Mouse (Mus musculus) stomach, postnatal 0 days (tissue): Measurements from ENCODE around the gene Nanos2. TPM values are rescaled to one million over a fixed set of nuclear protein-coding genes. Genes with fewer than 3 reads are reported as not detected.

Experiments used
- ATAC-seq: fragments of 200-750 bp; cut with Nextera tagmentation; 2 replicates; pipeline ENCODE4 v1.8.0; 2017; ENCODE audit not compliant: low FRiP score, low TSS enrichment
- DNase-seq: peaks from one replicate; pipeline ENCODE4 v3.0.0-alpha.2; 2016; ENCODE audit warnings: low spot score
- H3K27ac ChIP-seq: fragments of 300-500 bp; sonication (generic); replicated peaks from 2 replicates; pipeline ENCODE4 v1.5.1; 2014; ENCODE audit warnings: mild to moderate bottlenecking, control low read depth
- H3K27me3 ChIP-seq: fragments of 300-500 bp; sonication (generic); 2 replicates; pipeline ENCODE4 v1.6.1; 2014; ENCODE audit warnings: low read length; ENCODE audit not compliant: control insufficient read depth, insufficient read depth
- H3K36me3 ChIP-seq: fragments of 300-500 bp; sonication (generic); 2 replicates; pipeline ENCODE4 v1.6.1; 2014; ENCODE audit warnings: low read length, mixed read lengths; ENCODE audit not compliant: control insufficient read depth, insufficient read depth
- H3K4me1 ChIP-seq: fragments of 300-500 bp; sonication (generic); replicated peaks from 2 replicates; pipeline ENCODE4 v1.6.1; 2014; ENCODE audit warnings: antibody characterized with exemption; ENCODE audit not compliant: control insufficient read depth, insufficient read depth
- H3K4me2 ChIP-seq: fragments of 300-500 bp; sonication (generic); replicated peaks from 2 replicates; pipeline ENCODE4 v1.6.1; 2014; ENCODE audit warnings: low read depth, mild to moderate bottlenecking, control low read depth, moderate library complexity
- H3K4me3 ChIP-seq: fragments of 300-500 bp; sonication (generic); 2 replicates; pipeline ENCODE4 v1.5.1; 2014; ENCODE audit warnings: low read depth, low read length, control low read depth
- H3K9ac ChIP-seq: fragments of 300-500 bp; sonication (generic); 2 replicates; pipeline ENCODE4 v1.6.1; 2014; ENCODE audit warnings: mild to moderate bottlenecking, low read length, control low read depth, mixed read lengths
- H3K9me3 ChIP-seq: fragments of 300-500 bp; sonication (generic); 2 replicates; pipeline ENCODE4 v1.6.1; 2016; ENCODE audit warnings: low read length; ENCODE audit not compliant: control insufficient read depth
- CTCF ChIP-seq: IDR thresholded peaks from 2 replicates; pipeline ENCODE4 v1.5.1; 2016; ENCODE audit warnings: antibody characterized with exemption, low read depth, mild to moderate bottlenecking, moderate library complexity
- EP300 ChIP-seq: optimal IDR thresholded peaks from 2 replicates; pipeline ENCODE3; 2016; ENCODE audit warnings: antibody characterized with exemption
- WGBS: fragments of 180-500 bp; shearing (Covaris S2); extraction: QIAGEN DNeasy Blood & Tissue Kit; methylation state at CpG from one replicate; pipeline ENCODE4 v1.1.7; 2014; 5-methylcytosine and 5-hydroxymethylcytosine counted together
- polyA plus RNA-seq: library from polyadenylated mRNA; unstranded; fragments of >200 nt; fragmentation: Nextera tagmentation; extraction: Ambion mirVana; gene quantifications from 2 replicates; pipeline ENCODE4 v1.2.1, GENCODE M21; 2015

The Nanos2 gene
- polyA plus RNA-seq, 1 experiment from 2014 or later = not detected

- Histone ChIP-seq H3K27ac (no peak overlapping the region), H3K4me1 (peaks cover 4% of the 10 kb centered on the region), H3K9me3 (no peaks in the 10 kb centered on the region), H3K9ac (no peak overlapping the region), H3K36me3 (no peaks in the 10 kb centered on the region), H3K27me3 (no peaks in the 10 kb centered on the region), H3K4me3 (no peak overlapping the region), H3K4me2 (no peak overlapping the region)
- DNase-seq (no peak), ATAC-seq (no peak)
- 88% methylated on average over 5 of the region's 5 CpGs for WGBS
- TF ChIP-seq EP300 = no peak
- TF ChIP-seq CTCF = no peak
Observed at GRCm38 (mm10) chr7:18993036-18993435, 5.8 kb downstream of the Nanos2 start.

GRCm38 (mm10) chr7:18998835-18999234 lies 11.6 kb downstream of the Nanos2 start:
- Histone ChIP-seq H3K27me3 (no peaks in the 10 kb centered on the region), H3K9me3 (no peaks in the 10 kb centered on the region), H3K4me3 (no peak overlapping the region), H3K4me2 (no peak overlapping the region), H3K36me3 (no peaks in the 10 kb centered on the region), H3K4me1 (peaks cover 2% of the 10 kb centered on the region; the same call in 1 of the 2 replicates), H3K27ac (no peak overlapping the region), H3K9ac (no peak overlapping the region)
- DNase-seq = no peak
- ATAC-seq = no peak
- TF ChIP-seq CTCF = peak; percentile 46
- no peak for TF ChIP-seq EP300
- WGBS = 38% methylated on average over 9 of the region's 9 CpGs

GRCm38 (mm10) chr7:19000421-19000820 lies 13.2 kb downstream of the Nanos2 start:
- peak; percentile 32 for DNase-seq
- 0 out of 2 replicates have a peak overlapping the region, but pooled peaks have one; percentile 13 for H3K27ac ChIP-seq
- H3K4me1 ChIP-seq = peaks cover 8% of the 10 kb centered on the region
- WGBS = 50% methylated on average over 10 of the region's 10 CpGs
- H3K36me3 ChIP-seq = no peaks in the 10 kb centered on the region
- H3K27me3 ChIP-seq = no peaks in the 10 kb centered on the region
- H3K9ac ChIP-seq = peak overlapping the region; percentile 27; the same call in 1 of the 2 replicates
- peak overlapping the region; percentile 45 for H3K4me2 ChIP-seq
- TF ChIP-seq CTCF = no peak
- TF ChIP-seq EP300 = no peak
- no peak for ATAC-seq
- H3K4me3 ChIP-seq = peak overlapping the region; percentile 24
- no peaks in the 10 kb centered on the region for H3K9me3 ChIP-seq

- H3K9me3 ChIP-seq = no peaks in the 10 kb centered on the region
- peak overlapping the region; percentile 45 for H3K4me2 ChIP-seq
- TF ChIP-seq EP300 = no peak
- no peak for TF ChIP-seq CTCF
- DNase-seq (peak; percentile 47), ATAC-seq (no peak; the same call in 1 of the 2 replicates)
- H3K4me3 ChIP-seq = peak overlapping the region; percentile 24
- H3K27me3 ChIP-seq = no peaks in the 10 kb centered on the region
- 0 out of 2 replicates have a peak overlapping the region, but pooled peaks have one; percentile 31 for H3K27ac ChIP-seq
- H3K9ac ChIP-seq = peak overlapping the region; percentile 27
- peaks cover 10% of the 10 kb centered on the region for H3K4me1 ChIP-seq
- WGBS = 41% methylated on average over 18 of the region's 18 CpGs
- no peaks in the 10 kb centered on the region for H3K36me3 ChIP-seq
Observed at GRCm38 (mm10) chr7:19001066-19001806, 14.0 kb downstream of the Nanos2 start.

GRCm38 (mm10) chr7:19001807-19002085 lies 14.5 kb downstream of the Nanos2 start:
- WGBS = 57% methylated on average over 3 of the region's 3 CpGs
- Histone ChIP-seq H3K36me3 (no peaks in the 10 kb centered on the region), H3K4me3 (no peak overlapping the region), H3K9me3 (no peaks in the 10 kb centered on the region), H3K4me2 (no peak overlapping the region), H3K4me1 (peaks cover 10% of the 10 kb centered on the region), H3K27me3 (no peaks in the 10 kb centered on the region), H3K9ac (peak overlapping the region; percentile 41; the same call in 1 of the 2 replicates), H3K27ac (0 out of 2 replicates have a peak overlapping the region, but pooled peaks have one; percentile 86)
- TF ChIP-seq CTCF (no peak), EP300 (no peak)
- DNase-seq = no peak
- ATAC-seq = no peak

- Histone ChIP-seq H3K9ac (peak overlapping the region; percentile 69), H3K4me3 (peak overlapping the region; percentile 45), H3K27me3 (no peaks in the 10 kb centered on the region), H3K4me1 (peaks cover 10% of the 10 kb centered on the region), H3K27ac (peak overlapping the region; percentile 86), H3K36me3 (no peaks in the 10 kb centered on the region), H3K4me2 (peak overlapping the region; percentile 76), H3K9me3 (no peaks in the 10 kb centered on the region)
- DNase-seq (no peak), ATAC-seq (no peak)
- TF ChIP-seq CTCF (no peak), EP300 (no peak)
- WGBS = 14% methylated on average over 4 of the region's 4 CpGs
Observed at GRCm38 (mm10) chr7:19002115-19002514, 14.9 kb downstream of the Nanos2 start.
